Mouse (Mus musculus): ENCODE measurements around the gene Coro6.

GRCm38 (mm10) chr11:77476895-77477294, 14.7 kb downstream of the Coro6 start:
- TF ChIP-seq EP300 (IDR thresholded peaks at IDR 0.05) (no peak), CTCF (IDR thresholded peaks at IDR 0.05) (no peak)
